Mouse (Mus musculus) G1E (cell line): ENCODE data around the gene Pou6f1.

Experiments
- CTCF ChIP-seq: IDR thresholded peaks from 2 replicates; pipeline ENCODE4 v1.5.1; 2012; ENCODE audit warnings: low read depth, low read length, inconsistent platforms, mixed read lengths
- GATA1 ChIP-seq: IDR thresholded peaks from 2 replicates; pipeline ENCODE4 v1.6.1; 2012; ENCODE audit warnings: borderline replicate concordance, low read length, inconsistent platforms, mixed read lengths
- POLR2AphosphoS5 ChIP-seq: IDR thresholded peaks from 2 replicates; pipeline ENCODE4 v1.6.1; 2012; ENCODE audit warnings: low read depth, low read length, inconsistent platforms; ENCODE audit not compliant: insufficient replicate concordance
- TAL1 ChIP-seq: conservative IDR thresholded peaks from 2 replicates; pipeline ENCODE4 v1.6.1; 2012; ENCODE audit warnings: low read depth, low read length, inconsistent platforms, mixed read lengths

- TF ChIP-seq CTCF (no peak), GATA1 (no peak), POLR2AphosphoS5 (no peak), TAL1 (no peak)
These were observed 43.4 kb downstream of the Pou6f1 start for GRCm38 (mm10) chr15:100556378-100556777.
